In genomic region chr7:99539201-99539891, GRCm38 (mm10) we compare ENCODE assay signal across 8 mouse cellular contexts. TPM values are rescaled to one million over a fixed set of nuclear protein-coding genes. Genes with fewer than 3 reads are reported as not detected.
DNase-seq lines count a peak whose midpoint lies in the region; ATAC-seq lines count a peak whose summit lies in the region.

No protein-coding gene starts in this region.

- peak; percentile 68 for DNase-seq in ovary, adult 18-20 months (ENCODE audit: low spot score)
- DNase-seq in ovary, postnatal 10 days (ENCODE audit: low spot score) = no peak
- peak; percentile 66 for DNase-seq in layer of hippocampus, adult 9-11 months
- peak; percentile 43 for DNase-seq in testis, postnatal 14 days (ENCODE audit: low spot score)
- no peak for DNase-seq in spleen, postnatal 36 days (ENCODE audit: low spot score in 2 of 2)

- H3K4me1 ChIP-seq in forebrain, embryonic 15.5 days = peaks cover 62% of the 10 kb centered on the region
- peaks cover 94% of the 10 kb centered on the region for H3K4me1 ChIP-seq in megakaryocyte, embryonic 14.5 days

- no peaks in the 10 kb centered on the region for H3K9me3 ChIP-seq in forebrain, embryonic 15.5 days
- no peaks in the 10 kb centered on the region for H3K9me3 ChIP-seq in megakaryocyte, embryonic 14.5 days

- H3K27me3 ChIP-seq in forebrain, embryonic 15.5 days = no peaks in the 10 kb centered on the region
- no peaks in the 10 kb centered on the region for H3K27me3 ChIP-seq in megakaryocyte, embryonic 14.5 days (replicated peaks)

- H3K36me3 ChIP-seq in forebrain, embryonic 15.5 days = no peaks in the 10 kb centered on the region
- H3K36me3 ChIP-seq in megakaryocyte, embryonic 14.5 days (replicated peaks; ENCODE audit: low read length) = peaks cover 79% of the 10 kb centered on the region

- H3K27ac ChIP-seq in forebrain, embryonic 15.5 days (replicated peaks) = no peak overlapping the region

- 36% methylated on average over 8 of the region's 8 CpGs for WGBS in forebrain, embryonic 15.5 days

- ATAC-seq in forebrain, embryonic 15.5 days (replicated peaks) = no peak
- peak; percentile 30 to 42; a peak in 2 of 4 replicates for ATAC-seq in hematopoietic stem cell, adult 5-6 weeks (replicated peaks in 1 of 2; ENCODE audit: insufficient read depth in 1 of 2, low FRiP score in 2 of 2, low TSS enrichment in 1 of 2, low read depth in 1 of 2, poor library complexity in 2 of 2, severe bottlenecking in 2 of 2)

- no peak overlapping the region for H3K9ac ChIP-seq in forebrain, embryonic 15.5 days (replicated peaks)

- no peak overlapping the region for H3K4me3 ChIP-seq in forebrain, embryonic 15.5 days
- H3K4me3 ChIP-seq in megakaryocyte, embryonic 14.5 days (replicated peaks) = peak overlapping the region; percentile 93

- H3K4me2 ChIP-seq in forebrain, embryonic 15.5 days (replicated peaks) = peak overlapping the region; percentile 9; the same call in 1 of the 2 replicates

RNA-seq across cellular contexts. Expression of gene Arrb1, which starts 4.1 kb away (rescaled TPM):
- polyA plus RNA-seq in forebrain, embryonic 15.5 days (2015; fragmentation: Nextera tagmentation; extraction: Ambion mirVana) = 14.3 and 15.1 TPM in 2 replicates
- total RNA-seq in hematopoietic stem cell, adult 5-6 weeks (2017) = 77.8 and 83.5 TPM in 2 replicates
- 11.2 and 43.4 TPM in 2 replicates for polyA plus RNA-seq in megakaryocyte, embryonic 14.5 days (2012; ENCODE audit: insufficient read depth, low replicate concordance)

RNA-seq across cellular contexts. Expression of gene Rps3, which starts 55.8 kb away (rescaled TPM):
- 553 and 561 TPM in 2 replicates for polyA plus RNA-seq in forebrain, embryonic 15.5 days (2015; fragmentation: Nextera tagmentation; extraction: Ambion mirVana)
- 2,540 and 2,778 TPM in 2 replicates for total RNA-seq in hematopoietic stem cell, adult 5-6 weeks (2017)
- polyA plus RNA-seq in megakaryocyte, embryonic 14.5 days (2012; ENCODE audit: insufficient read depth, low replicate concordance) = 128 and 530 TPM in 2 replicates

Comparison
In these comparisons a context has a peak if more than half of its experiments do, and no peak if none do; other contexts are left out.
1. DNase-seq: peak in ovary, adult 18-20 months (single experiment), layer of hippocampus, adult 9-11 months (single experiment) and testis, postnatal 14 days (single experiment); none in ovary, postnatal 10 days (single experiment) and spleen, postnatal 36 days (0 of 2).